Mouse (Mus musculus): Measurements from ENCODE around the gene Hecw2. TPM values are rescaled to one million over a fixed set of nuclear protein-coding genes. Genes with fewer than 3 reads are reported as not detected.

The Hecw2 gene
- polyA plus RNA-seq, 1 experiment from 2014 or later = 6.0 TPM

GRCm38 (mm10) chr1:53775545-53775944 lies 419.4 kb downstream of the Hecw2 start:
- H3K9ac ChIP-seq = no peak overlapping the region
- no peak overlapping the region for H3K27ac ChIP-seq (replicated peaks)
- H3K27me3 ChIP-seq = no peaks in the 10 kb centered on the region
- H3K4me1 ChIP-seq = no peaks in the 10 kb centered on the region
- no peaks in the 10 kb centered on the region for H3K9me3 ChIP-seq (replicated peaks)
- 91% methylated on average over 2 of the region's 2 CpGs for WGBS
- no peak for ATAC-seq (ENCODE audit: insufficient number of reproducible peaks, low FRiP score, low TSS enrichment, low read depth)
- no peak overlapping the region for H3K4me2 ChIP-seq (replicated peaks)
- no peaks in the 10 kb centered on the region for H3K36me3 ChIP-seq
- no peak overlapping the region for H3K4me3 ChIP-seq (replicated peaks)

DNA sequence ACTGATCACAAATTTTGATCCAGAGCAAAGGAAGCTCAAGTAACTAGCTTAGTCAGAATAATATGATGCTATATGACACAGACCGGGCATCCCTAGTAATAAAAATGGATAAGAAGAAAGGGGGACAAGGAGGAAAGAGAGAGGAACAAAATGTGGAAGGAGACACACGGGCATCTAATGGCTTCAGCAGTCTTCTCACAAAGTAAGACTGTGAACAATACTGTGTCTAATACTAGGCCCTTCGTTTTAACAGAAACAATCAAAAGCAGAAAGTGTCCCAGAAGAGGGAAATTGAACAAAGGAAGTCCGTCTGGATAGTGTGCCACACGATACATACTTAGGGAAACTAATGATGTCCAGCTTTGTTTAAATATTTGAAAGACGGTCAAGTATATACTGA lies 419.9 kb downstream of the Hecw2 start:
- Histone ChIP-seq H3K27ac (replicated peaks) (no peak overlapping the region), H3K4me2 (replicated peaks) (no peak overlapping the region), H3K27me3 (no peaks in the 10 kb centered on the region), H3K9ac (no peak overlapping the region), H3K9me3 (replicated peaks) (no peaks in the 10 kb centered on the region), H3K4me1 (no peaks in the 10 kb centered on the region), H3K4me3 (replicated peaks) (no peak overlapping the region), H3K36me3 (no peaks in the 10 kb centered on the region)
- 76% methylated on average over 6 of the region's 6 CpGs for WGBS
- ATAC-seq (ENCODE audit: insufficient number of reproducible peaks, low FRiP score, low TSS enrichment, low read depth) = no peak

DNA sequence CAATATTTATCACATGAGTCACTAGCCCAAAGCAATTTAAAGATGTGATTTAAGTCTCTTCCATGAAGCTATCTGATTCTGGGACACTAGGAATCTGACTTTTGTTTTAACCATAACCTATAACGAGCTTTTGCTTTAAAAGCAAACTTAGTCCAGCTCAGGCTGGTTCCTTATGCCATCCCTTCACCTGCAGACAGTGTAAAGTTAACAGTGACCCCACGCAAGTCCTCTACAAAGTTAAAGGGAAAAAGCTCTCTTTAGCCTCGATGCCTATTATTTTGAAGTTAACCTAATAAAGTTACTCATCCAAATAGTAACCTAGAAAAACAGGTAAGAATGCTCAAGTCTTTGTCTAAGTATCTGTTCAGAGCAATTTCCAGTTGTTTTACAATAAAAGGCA lies 420.4 kb downstream of the Hecw2 start:
- Histone ChIP-seq H3K27ac (replicated peaks) (no peak overlapping the region), H3K9ac (no peak overlapping the region), H3K4me2 (replicated peaks) (no peak overlapping the region), H3K36me3 (no peaks in the 10 kb centered on the region), H3K4me3 (replicated peaks) (no peak overlapping the region), H3K4me1 (no peaks in the 10 kb centered on the region), H3K27me3 (no peaks in the 10 kb centered on the region), H3K9me3 (replicated peaks) (no peaks in the 10 kb centered on the region)
- WGBS = 87% methylated on average over 3 of the region's 3 CpGs
- ATAC-seq (ENCODE audit: insufficient number of reproducible peaks, low FRiP score, low TSS enrichment, low read depth) = no peak

GRCm38 (mm10) chr1:53773994-53774393 lies 421.0 kb downstream of the Hecw2 start:
- no peak; the same call in 1 of the 2 replicates for ATAC-seq (ENCODE audit: insufficient number of reproducible peaks, low FRiP score, low TSS enrichment, low read depth)
- 47% methylated on average over 6 of the region's 6 CpGs for WGBS

GRCm38 (mm10) chr1:53772967-53773366 lies 422.0 kb downstream of the Hecw2 start:
- no peaks in the 10 kb centered on the region for H3K4me1 ChIP-seq
- 90% methylated on average over 3 of the region's 3 CpGs for WGBS
- no peaks in the 10 kb centered on the region for H3K36me3 ChIP-seq
- H3K9ac ChIP-seq = no peak overlapping the region
- no peak overlapping the region for H3K27ac ChIP-seq (replicated peaks)
- H3K4me2 ChIP-seq (replicated peaks) = no peak overlapping the region
- H3K9me3 ChIP-seq (replicated peaks) = no peaks in the 10 kb centered on the region
- no peak for ATAC-seq (ENCODE audit: insufficient number of reproducible peaks, low FRiP score, low TSS enrichment, low read depth)
- H3K27me3 ChIP-seq = no peaks in the 10 kb centered on the region
- H3K4me3 ChIP-seq (replicated peaks) = no peak overlapping the region

More at GRCm38 (mm10) chr1:53773994-53774393, 421.0 kb downstream of the Hecw2 start:
- Histone ChIP-seq H3K27me3 (no peaks in the 10 kb centered on the region), H3K4me2 (replicated peaks) (no peak overlapping the region), H3K27ac (replicated peaks) (no peak overlapping the region), H3K9ac (no peak overlapping the region), H3K4me1 (no peaks in the 10 kb centered on the region), H3K36me3 (no peaks in the 10 kb centered on the region), H3K4me3 (replicated peaks) (no peak overlapping the region), H3K9me3 (replicated peaks) (no peaks in the 10 kb centered on the region)

- H3K4me2 ChIP-seq (replicated peaks) = no peak overlapping the region
- 93% methylated on average over 6 of the region's 6 CpGs for WGBS
- H3K9ac ChIP-seq = no peak overlapping the region
- no peaks in the 10 kb centered on the region for H3K4me1 ChIP-seq
- ATAC-seq (ENCODE audit: insufficient number of reproducible peaks, low FRiP score, low TSS enrichment, low read depth) = no peak
- no peaks in the 10 kb centered on the region for H3K27me3 ChIP-seq
- H3K36me3 ChIP-seq = no peaks in the 10 kb centered on the region
- no peaks in the 10 kb centered on the region for H3K9me3 ChIP-seq (replicated peaks)
- no peak overlapping the region for H3K4me3 ChIP-seq (replicated peaks)
- H3K27ac ChIP-seq (replicated peaks) = no peak overlapping the region
Observed at GRCm38 (mm10) chr1:53771476-53771875, 423.5 kb downstream of the Hecw2 start.

DNA sequence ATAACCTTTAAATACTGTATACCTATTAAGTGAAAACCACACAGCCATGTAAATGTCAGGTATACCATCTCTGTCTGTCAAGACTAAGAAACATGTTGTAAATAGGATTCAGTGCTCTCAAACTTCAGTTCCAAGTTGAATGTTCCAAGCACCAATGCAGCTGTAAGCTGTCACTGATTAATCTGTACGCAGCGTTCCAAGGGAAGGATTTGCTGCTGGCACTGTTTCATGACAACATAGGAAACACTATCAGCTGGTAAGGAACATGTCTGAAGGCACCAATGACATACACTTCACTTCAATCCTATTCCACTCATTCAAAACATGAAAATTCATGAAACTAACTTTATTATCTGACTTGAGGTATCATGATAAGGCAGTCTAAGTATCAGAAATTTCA lies 428.9 kb downstream of the Hecw2 start:
- Histone ChIP-seq H3K4me3 (replicated peaks) (no peak overlapping the region), H3K27me3 (no peaks in the 10 kb centered on the region), H3K4me1 (no peaks in the 10 kb centered on the region), H3K27ac (replicated peaks) (no peak overlapping the region), H3K4me2 (replicated peaks) (no peak overlapping the region), H3K9me3 (replicated peaks) (no peaks in the 10 kb centered on the region), H3K9ac (no peak overlapping the region), H3K36me3 (peaks cover 8% of the 10 kb centered on the region; the same call in 1 of the 2 replicates)
- no peak for ATAC-seq (ENCODE audit: insufficient number of reproducible peaks, low FRiP score, low TSS enrichment, low read depth)
- 60% methylated on average over 2 of the region's 2 CpGs for WGBS

GRCm38 (mm10) chr1:53757316-53757715 lies 437.7 kb downstream of the Hecw2 start:
- H3K9ac ChIP-seq = no peak overlapping the region
- no peak for ATAC-seq (ENCODE audit: insufficient number of reproducible peaks, low FRiP score, low TSS enrichment, low read depth)
- no peak overlapping the region for H3K27ac ChIP-seq (replicated peaks)
- H3K4me2 ChIP-seq (replicated peaks) = no peak overlapping the region
- WGBS = 70% methylated on average over 4 of the region's 4 CpGs
- no peaks in the 10 kb centered on the region for H3K4me1 ChIP-seq
- H3K9me3 ChIP-seq (replicated peaks) = no peaks in the 10 kb centered on the region
- H3K36me3 ChIP-seq = no peaks in the 10 kb centered on the region; the same call in 1 of the 2 replicates
- no peaks in the 10 kb centered on the region for H3K27me3 ChIP-seq
- no peak overlapping the region for H3K4me3 ChIP-seq (replicated peaks)

Small RNA genes within 50 kb of the gene (microRNA-seq; reads per million reads assigned to microRNA genes)
- gene Mir7681 (ENCODE audit: borderline number of aligned reads) = not detected

Other genes with a start within 250 kb of the Hecw2 start
- 0.16 and 0.47 TPM in 2 replicates for gene Ccdc150, start 55.5 kb upstream of the Hecw2 start, polyA plus RNA-seq (2015; fragmentation: Nextera tagmentation; extraction: Ambion mirVana)
- gene Gtf3c3, start 243.8 kb upstream of the Hecw2 start, polyA plus RNA-seq (2015; fragmentation: Nextera tagmentation; extraction: Ambion mirVana) = 19.6 and 21.3 TPM in 2 replicates